Mouse (Mus musculus): Measurements from ENCODE around the gene Adamts1.

Adamts1 gene

DNA sequence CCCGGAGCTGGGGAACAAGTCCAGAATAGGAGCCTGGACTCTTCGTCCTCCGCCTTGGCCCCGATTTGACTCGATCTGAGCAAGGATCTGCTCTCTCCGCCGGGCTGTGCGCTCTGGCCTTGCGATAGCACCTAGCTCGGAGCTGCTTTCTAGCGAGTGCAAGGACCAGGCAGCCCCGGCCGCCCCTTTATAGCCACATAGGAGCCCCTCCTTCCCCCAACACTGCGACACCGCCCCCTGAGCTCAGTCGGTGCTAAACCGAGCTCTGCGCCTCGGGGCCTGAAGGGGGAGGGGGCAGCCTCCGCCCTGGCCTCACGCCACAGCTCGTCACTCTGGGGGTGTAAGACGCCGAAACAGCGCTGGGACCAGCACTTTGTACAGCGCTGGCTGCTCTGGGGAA is at the start of gene Adamts1:
Gene Adamts1, minus strand, starts transcription at position 160 of the 400 bp plus-strand sequence.
- DNase-seq = peak; percentile 43

GRCm38 (mm10) chr16:85827066-85827465 is 24.2 kb upstream of the Adamts1 start:
- no peak for DNase-seq

GRCm38 (mm10) chr16:85822330-85822916 is 19.5 kb upstream of the Adamts1 start:
- no peak for DNase-seq

DNA sequence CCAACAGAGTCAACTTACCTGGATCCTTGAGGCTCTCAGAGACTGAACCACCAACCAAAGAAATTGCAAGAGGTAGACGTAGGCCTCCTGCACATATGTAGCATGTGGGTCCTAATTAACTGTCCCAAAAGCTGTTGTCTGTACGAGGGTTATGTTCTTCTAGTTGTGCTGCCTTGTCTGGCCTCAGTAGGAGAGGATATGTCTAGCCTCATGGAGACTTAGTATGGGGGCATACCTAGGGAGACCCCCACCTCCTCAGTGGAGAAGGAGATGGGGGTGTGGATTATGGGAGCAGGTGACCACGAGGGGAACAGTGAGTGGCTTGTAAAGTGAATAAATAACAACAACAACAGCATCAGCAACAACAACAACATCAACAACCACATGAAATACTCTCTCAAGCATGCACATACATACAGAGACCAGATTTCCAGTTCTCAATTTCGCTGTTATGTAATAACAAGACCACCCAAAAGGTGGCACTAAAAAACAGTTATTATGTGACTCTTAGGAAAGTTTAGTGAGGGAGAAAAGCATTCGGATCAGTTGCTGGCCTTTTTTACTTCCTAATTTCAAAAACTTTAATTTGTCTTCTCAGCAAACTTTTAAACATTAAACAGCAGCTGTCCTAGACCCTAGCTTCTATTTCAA is 17.0 kb upstream of the Adamts1 start:
- no peak for DNase-seq

GRCm38 (mm10) chr16:85814116-85814515 is 11.2 kb upstream of the Adamts1 start:
- no peak for DNase-seq

DNA sequence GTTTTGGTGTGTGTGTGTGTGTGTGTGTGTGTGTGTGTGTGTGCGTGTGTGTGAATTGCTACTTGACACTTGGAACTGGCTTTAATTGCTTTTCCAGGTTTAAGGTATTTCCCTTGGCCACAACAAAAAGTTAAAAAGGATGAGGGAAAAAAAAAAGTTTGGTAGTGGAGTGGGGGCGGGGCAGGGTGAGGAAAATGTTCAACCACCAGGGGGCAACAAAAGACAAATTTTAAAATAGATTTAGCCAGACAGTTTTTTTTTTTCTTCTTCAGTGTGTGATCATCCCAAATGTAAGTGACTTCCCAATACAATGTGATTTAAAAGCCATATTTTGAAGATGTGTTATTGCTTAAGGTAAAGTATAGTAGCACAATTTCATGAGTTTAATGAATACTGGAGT is 4.7 kb upstream of the Adamts1 start:
- no peak for DNase-seq

DNA sequence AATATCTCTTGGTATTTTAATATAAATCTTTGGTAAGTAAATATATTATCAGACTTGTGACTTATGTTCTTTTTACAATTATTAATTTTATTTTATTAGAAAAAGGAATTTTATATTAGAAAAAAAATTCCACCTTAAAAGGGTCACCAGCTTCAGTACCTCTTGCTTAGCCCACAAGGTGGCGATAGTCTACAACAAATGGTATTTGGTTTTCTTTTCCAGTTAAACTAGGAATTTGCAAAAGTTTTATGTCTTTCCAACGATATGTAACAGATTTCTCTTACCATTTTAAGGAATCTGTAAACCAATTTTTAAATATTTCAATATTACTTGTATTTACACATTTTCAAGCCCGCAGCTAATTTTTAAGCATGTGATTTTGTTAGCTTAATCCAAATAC is 4.2 kb upstream of the Adamts1 start:
- DNase-seq = no peak

DNA sequence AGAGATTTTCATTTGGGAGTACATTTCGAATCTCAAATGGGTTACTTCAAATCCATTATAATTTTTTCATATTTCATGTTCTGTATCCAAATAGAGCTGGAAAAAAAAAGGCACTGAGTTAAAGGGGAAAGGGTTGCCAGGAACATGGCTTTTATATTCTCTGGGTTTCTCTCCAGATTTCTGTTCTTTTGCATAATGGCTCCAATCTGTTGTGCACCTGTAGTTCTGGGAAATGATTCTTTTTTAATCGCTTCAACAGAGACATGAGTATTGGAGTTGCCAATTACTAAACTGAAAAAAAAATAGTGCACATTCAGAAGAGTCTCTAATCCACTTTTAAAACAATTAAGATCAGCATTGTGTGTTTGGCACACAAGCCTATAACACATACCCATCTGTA is 2.7 kb upstream of the Adamts1 start:
- no peak for DNase-seq

- peak; percentile 25 for DNase-seq
Observed at GRCm38 (mm10) chr16:85803613-85804551, 969 bp upstream of the Adamts1 start.

DNA sequence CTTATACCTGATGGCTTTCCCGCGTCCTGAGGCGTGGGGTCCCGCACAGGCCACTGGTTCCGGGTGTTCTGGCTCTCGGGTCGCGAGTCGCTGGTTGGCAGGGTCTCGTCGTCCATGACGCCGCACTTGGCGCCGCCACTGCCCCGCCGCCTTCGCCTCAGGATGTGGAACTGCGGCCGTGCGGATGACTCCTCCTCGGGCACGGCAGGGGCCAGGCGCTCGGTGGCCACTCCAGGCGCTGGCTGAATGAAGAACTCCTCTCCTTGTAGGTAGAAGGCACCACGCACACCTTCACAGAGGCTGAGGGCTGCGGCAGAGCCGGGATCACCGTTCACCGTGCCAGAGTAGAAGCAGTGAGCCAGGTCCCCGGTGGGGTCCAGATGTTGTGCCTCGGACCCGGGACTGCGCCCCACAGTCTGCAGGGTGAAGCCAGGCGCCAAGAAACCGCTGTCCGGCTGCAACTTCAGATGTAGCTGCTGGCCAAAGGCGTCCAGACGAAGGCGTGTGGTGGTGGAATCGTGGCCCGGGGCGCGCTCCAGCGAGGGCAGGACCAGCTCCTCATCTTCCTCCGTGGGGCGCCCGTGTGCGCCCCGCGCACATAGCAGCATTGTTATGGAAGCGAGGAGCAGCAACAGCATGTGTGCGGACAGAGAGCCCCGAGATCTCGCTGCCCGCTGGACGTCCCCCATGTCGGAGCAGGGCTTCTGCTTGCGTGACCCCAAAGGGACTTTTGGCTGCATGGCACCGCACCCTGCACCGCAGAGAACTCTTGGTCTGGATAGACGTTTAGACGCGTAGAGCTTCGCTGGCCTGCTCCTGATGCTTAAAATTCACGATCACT is 722 bp downstream of the Adamts1 start:
- no peak for DNase-seq

GRCm38 (mm10) chr16:85801252-85801651 is 1.7 kb downstream of the Adamts1 start:
- peak; percentile 47 for DNase-seq

GRCm38 (mm10) chr16:85800691-85801090 is 2.2 kb downstream of the Adamts1 start:
- peak; percentile 70 for DNase-seq

- no peak for DNase-seq
Observed at GRCm38 (mm10) chr16:85799971-85800370, 2.9 kb downstream of the Adamts1 start.

DNA sequence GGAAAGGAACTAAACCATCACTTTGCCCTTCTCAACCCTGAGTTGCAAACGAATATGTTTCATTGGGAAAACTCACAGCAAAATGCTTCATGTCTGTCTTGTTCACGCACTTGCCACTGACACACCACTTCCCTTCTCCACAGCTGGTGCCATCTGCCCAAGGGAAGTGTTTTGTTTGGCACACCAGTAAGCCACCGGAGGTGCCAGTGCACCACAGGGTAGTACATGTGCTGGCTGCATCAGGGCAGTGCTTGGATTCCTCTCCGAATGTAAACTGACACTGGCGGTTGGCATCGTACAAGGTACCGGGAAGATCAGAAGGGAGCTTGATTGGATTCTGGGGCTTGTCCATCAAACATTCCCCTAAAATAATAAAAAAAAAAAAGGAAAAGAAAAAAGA is 4.6 kb downstream of the Adamts1 start:
- no peak for DNase-seq

DNA sequence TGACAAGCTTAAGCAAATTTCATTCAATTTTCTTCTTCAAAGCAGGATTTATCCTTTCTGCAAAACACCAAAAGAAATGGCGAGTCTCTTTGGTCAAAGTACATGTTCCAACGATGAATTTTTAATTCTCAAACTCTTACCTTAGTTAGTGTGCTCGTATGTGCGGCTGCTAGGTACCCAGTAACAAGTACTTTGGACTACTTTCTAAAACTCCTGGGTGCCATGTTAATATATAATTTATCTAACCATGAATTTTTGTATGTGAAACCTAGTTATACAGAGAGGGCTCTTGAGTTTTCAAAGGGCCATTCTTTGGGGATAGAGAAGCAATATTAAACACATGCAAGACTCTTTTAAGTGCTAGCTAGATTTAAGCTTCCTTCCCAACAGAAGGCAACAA is 5.8 kb downstream of the Adamts1 start:
- DNase-seq = no peak

GRCm38 (mm10) chr16:85795731-85796130 is 7.2 kb downstream of the Adamts1 start:
- DNase-seq = no peak

GRCm38 (mm10) chr16:85793166-85793830 is 9.6 kb downstream of the Adamts1 start:
- DNase-seq = no peak

DNA sequence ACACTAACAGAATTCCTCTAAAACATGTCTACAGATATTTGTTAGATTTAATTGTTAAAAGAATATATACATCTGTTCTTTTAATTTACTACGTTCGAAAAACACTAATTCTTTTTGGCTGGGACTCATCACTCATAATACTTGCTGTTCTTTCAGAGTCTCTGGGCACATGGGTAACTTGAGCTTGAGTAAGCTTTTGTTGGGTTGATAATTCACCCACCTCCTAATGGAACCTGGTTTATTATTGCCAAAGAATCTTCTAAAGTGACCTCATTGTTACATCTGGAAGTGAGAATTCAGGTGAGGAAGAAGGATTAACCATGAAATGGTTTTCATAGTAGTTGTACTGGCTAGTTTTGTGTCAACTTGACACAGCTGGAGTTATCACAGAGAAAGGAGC is 21.8 kb downstream of the Adamts1 start:
- no peak for DNase-seq

GRCm38 (mm10) chr16:85779775-85780174 is 23.1 kb downstream of the Adamts1 start:
- DNase-seq = no peak

- DNase-seq = no peak
Observed at GRCm38 (mm10) chr16:85772272-85772671, 30.6 kb downstream of the Adamts1 start.

GRCm38 (mm10) chr16:85767341-85767740 is 35.6 kb downstream of the Adamts1 start:
- no peak for DNase-seq

DNA sequence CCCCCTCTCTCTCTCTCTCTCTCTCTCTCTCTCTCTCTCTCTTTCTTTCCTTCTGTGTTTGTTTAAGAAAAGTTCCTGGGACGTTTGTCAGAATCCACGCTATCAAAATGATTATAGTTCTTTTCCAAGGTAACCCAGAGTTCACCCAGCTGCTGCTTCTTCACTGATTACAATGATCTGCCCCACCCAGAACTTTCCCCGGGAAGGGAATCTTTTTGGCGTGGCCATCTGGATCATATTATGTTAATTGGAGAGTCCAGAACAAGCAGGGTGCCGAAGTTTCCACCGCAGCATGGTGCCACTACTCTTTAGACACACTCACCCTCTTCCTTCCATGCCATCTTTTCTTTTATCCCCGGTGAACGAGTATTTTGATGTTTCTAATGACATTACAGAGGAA is 37.2 kb downstream of the Adamts1 start:
- DNase-seq = no peak
